Mouse (Mus musculus) testis, adult 2 months (tissue): ENCODE results near the gene Chmp3.

Experiments
- CTCF ChIP-seq: fragments of 200-500 bp; IDR thresholded peaks from 2 replicates; pipeline ENCODE4 v1.5.1; 2012; ENCODE audit warnings: low read depth, mild to moderate bottlenecking, inconsistent platforms, low read length, moderate library complexity; ENCODE audit not compliant: control insufficient read depth, insufficient read depth, insufficient replicate concordance
- POLR2A ChIP-seq: fragments of 200-500 bp; IDR thresholded peaks from 2 replicates; pipeline ENCODE4 v1.6.1; 2012; ENCODE audit warnings: low read depth, mild to moderate bottlenecking, inconsistent platforms, low read length, moderate library complexity; ENCODE audit not compliant: control insufficient read depth

DNA sequence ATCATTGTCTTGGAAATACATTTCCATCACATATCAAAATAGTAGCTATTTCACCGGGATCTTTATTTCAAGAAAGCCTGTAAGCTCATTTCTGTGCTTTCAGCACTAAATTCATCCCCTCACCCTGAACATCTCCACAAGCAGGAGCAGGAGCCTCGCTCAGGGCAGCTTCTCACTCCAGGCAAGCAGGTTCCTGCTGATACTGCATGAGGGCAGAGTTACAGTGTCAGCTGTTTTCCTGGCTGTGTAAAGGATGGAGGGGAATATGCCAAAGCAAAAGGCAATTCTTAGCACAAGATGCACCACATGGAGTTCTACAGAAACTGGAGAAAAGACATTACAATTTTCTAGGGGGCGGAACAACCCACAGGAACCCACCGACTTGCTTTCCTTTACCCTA, 24.1 kb upstream of the Chmp3 start:
- no peak for TF ChIP-seq POLR2A
- no peak for TF ChIP-seq CTCF
